Mouse (Mus musculus) ES-E14 (cell line): Measurements from ENCODE around the gene Olfr541. TPM values are rescaled to one million over a fixed set of nuclear protein-coding genes. Genes with fewer than 3 reads are reported as not detected.

Experiments
- DNase-seq: peaks from one replicate; pipeline ENCODE4 v3.0.0-alpha.2; 2013; ENCODE audit warnings: low read depth, low spot score
- H3K27ac ChIP-seq: 2 replicates; pipeline ENCODE4 v1.5.1; 2012; ENCODE audit warnings: low read depth, mild to moderate bottlenecking, low read length, moderate library complexity, mixed read lengths; ENCODE audit not compliant: poor library complexity, insufficient read depth, severe bottlenecking
- H3K36me3 ChIP-seq: 2 replicates; pipeline ENCODE4 v1.6.1; 2012; ENCODE audit warnings: mild to moderate bottlenecking, low read length, moderate library complexity, mixed read lengths; ENCODE audit not compliant: control insufficient read depth, poor library complexity, insufficient read depth, severe bottlenecking
- H3K4me1 ChIP-seq, 2 experiments: fragments of 150-350 bp in 1 of 2; sonication (generic) in 1 of 2; 2 replicates each; pipeline ENCODE4 v1.6.1; 2012; ENCODE audit warnings: low read length in 2 of 2, mild to moderate bottlenecking in 1 of 2, mixed read lengths in 1 of 2; ENCODE audit not compliant: control insufficient read depth in 2 of 2, insufficient read depth in 2 of 2, poor library complexity in 1 of 2
- H3K4me3 ChIP-seq, 2 experiments: fragments of 150-350 bp in 1 of 2; sonication (generic) in 1 of 2; 2 replicates each; pipeline ENCODE4 v1.5.1; 2012; ENCODE audit warnings: low read length in 2 of 2, low read depth in 1 of 2, mild to moderate bottlenecking in 1 of 2, mixed read lengths in 1 of 2; ENCODE audit not compliant: insufficient read depth in 1 of 2, poor library complexity in 1 of 2, severe bottlenecking in 1 of 2
- H3K9ac ChIP-seq: 2 replicates; pipeline ENCODE4 v1.6.1; 2012; ENCODE audit warnings: low read depth, mild to moderate bottlenecking, low read length, mixed read lengths; ENCODE audit not compliant: poor library complexity, insufficient read depth, severe bottlenecking
- H3K9me3 ChIP-seq: fragments of 150-350 bp; sonication (generic); 2 replicates; pipeline ENCODE4 v1.6.1; 2012; ENCODE audit warnings: low read depth, mild to moderate bottlenecking, low read length; ENCODE audit not compliant: control insufficient read depth, insufficient read depth
- CHD2 ChIP-seq: IDR thresholded peaks from 2 replicates; pipeline ENCODE4 v1.6.1; 2014; ENCODE audit warnings: mild to moderate bottlenecking, low read depth, low read length, inconsistent platforms
- HCFC1 ChIP-seq: IDR thresholded peaks from 2 replicates; pipeline ENCODE4 v1.6.1; 2012; ENCODE audit warnings: low read length, inconsistent platforms, borderline replicate concordance; ENCODE audit not compliant: insufficient read depth
- MAFK ChIP-seq: IDR thresholded peaks from 2 replicates; pipeline ENCODE4 v1.6.1; 2014; ENCODE audit warnings: mild to moderate bottlenecking, low read depth, low read length, inconsistent platforms; ENCODE audit not compliant: insufficient read depth
- ZC3H11A ChIP-seq: IDR thresholded peaks from 2 replicates; pipeline ENCODE4 v1.6.1; 2012; ENCODE audit warnings: low read depth, mild to moderate bottlenecking, inconsistent platforms, low read length, borderline replicate concordance
- ZNF384 ChIP-seq: IDR thresholded peaks from 2 replicates; pipeline ENCODE4 v1.6.1; 2012; ENCODE audit warnings: low read depth, low read length, inconsistent platforms
- in situ Hi-C, 2 experiments: fragments of 600-800 bp; cut with MboI; formaldehyde crosslinking; loops; one replicate each; pipeline ENCODE4 v1.15.1; 2025; ENCODE audit warnings: low sequenced_read_pairs in 2 of 2, inconsistent platforms in 1 of 2; ENCODE audit not compliant: unreplicated experiment in 2 of 2
- total RNA-seq: library from RNA; depleted of rRNA; stranded (reverse); fragments of 300-350 nt; gene quantifications from 2 replicates; pipeline ENCODE4 v1.2.3, GENCODE M21; 2012

Gene Olfr541
- total RNA-seq, 1 experiment: not detected

GRCm38 (mm10) chr7:140721095-140721494, 24.0 kb downstream of the Olfr541 start:
- TF ChIP-seq MAFK: no peak
- TF ChIP-seq ZC3H11A: no peak
- TF ChIP-seq ZNF384: no peak
- no peak for TF ChIP-seq CHD2
- no peak for TF ChIP-seq HCFC1
- H3K9ac ChIP-seq: no peak overlapping the region
- in situ Hi-C loops: no loop called here

GRCm38 (mm10) chr7:140725558-140725957, 28.5 kb downstream of the Olfr541 start:
- no peak overlapping the region for H3K27ac ChIP-seq
- H3K4me1 ChIP-seq: no peaks in the 10 kb centered on the region
- H3K9ac ChIP-seq: no peak overlapping the region
- H3K36me3 ChIP-seq: no peaks in the 10 kb centered on the region
- TF ChIP-seq HCFC1 (no peak), MAFK (no peak), ZC3H11A (no peak), CHD2 (no peak)
- DNase-seq: no peak
- no peak overlapping the region for H3K4me3 ChIP-seq
- H3K9me3 ChIP-seq: no peaks in the 10 kb centered on the region
- in situ Hi-C loops: no loop called here

More at GRCm38 (mm10) chr7:140721095-140721494, 24.0 kb downstream of the Olfr541 start:
- Histone ChIP-seq H3K36me3 (no peaks in the 10 kb centered on the region), H3K4me1 (no peaks in the 10 kb centered on the region), H3K9me3 (no peaks in the 10 kb centered on the region), H3K4me3 (no peak overlapping the region), H3K27ac (no peak overlapping the region)
- no peak for DNase-seq

- DNase-seq: peak; percentile 6
Measured at GRCm38 (mm10) chr7:140733162-140733561, 36.1 kb downstream of the Olfr541 start.

GRCm38 (mm10) chr7:140747402-140747801, 50.3 kb downstream of the Olfr541 start:
- Histone ChIP-seq H3K9me3 (no peaks in the 10 kb centered on the region), H3K4me3 (no peak overlapping the region), H3K4me1 (no peaks in the 10 kb centered on the region), H3K9ac (no peak overlapping the region), H3K36me3 (no peaks in the 10 kb centered on the region), H3K27ac (no peak overlapping the region)
- DNase-seq: no peak
- in situ Hi-C loops: no loop called here
- TF ChIP-seq ZNF384 (no peak), ZC3H11A (no peak), MAFK (no peak), HCFC1 (no peak), CHD2 (no peak)

More at GRCm38 (mm10) chr7:140733162-140733561, 36.1 kb downstream of the Olfr541 start:
- Histone ChIP-seq H3K4me3 (no peak overlapping the region), H3K9ac (no peak overlapping the region), H3K27ac (no peak overlapping the region), H3K36me3 (no peaks in the 10 kb centered on the region), H3K4me1 (no peaks in the 10 kb centered on the region), H3K9me3 (no peaks in the 10 kb centered on the region)
- no peak for TF ChIP-seq ZC3H11A
- TF ChIP-seq ZNF384: no peak
- no peak for TF ChIP-seq HCFC1
- no peak for TF ChIP-seq MAFK
- no peak for TF ChIP-seq CHD2
- in situ Hi-C loops: no loop called here

GRCm38 (mm10) chr7:140748116-140748826, 51.2 kb downstream of the Olfr541 start:
- no peak overlapping the region for H3K9ac ChIP-seq
- H3K27ac ChIP-seq: no peak overlapping the region
- TF ChIP-seq HCFC1 (no peak), ZNF384 (no peak), ZC3H11A (no peak), CHD2 (no peak), MAFK (no peak)
- DNase-seq: no peak
- no peaks in the 10 kb centered on the region for H3K4me1 ChIP-seq
- H3K9me3 ChIP-seq: no peaks in the 10 kb centered on the region
- H3K4me3 ChIP-seq: no peak overlapping the region
- no peaks in the 10 kb centered on the region for H3K36me3 ChIP-seq
- in situ Hi-C loops: no loop called here
